Mouse (Mus musculus): ENCODE results near the gene Slc24a2. TPM values are rescaled to one million over a fixed set of nuclear protein-coding genes. Genes with fewer than 3 reads are reported as not detected.

The Slc24a2 gene
- polyA plus RNA-seq, 1 experiment from 2014 or later = not detected

GRCm38 (mm10) chr4:86942656-86943055 lies 287.6 kb downstream of the Slc24a2 start:
- TF ChIP-seq CTCF (IDR thresholded peaks at IDR 0.05; ENCODE audit: low read depth) = no peak
- Histone ChIP-seq H3K4me1 (replicated peaks; ENCODE audit: control insufficient read depth, insufficient read depth, low read length) (no peaks in the 10 kb centered on the region), H3K27ac (ENCODE audit: low read depth, low read length) (no peak overlapping the region), H3K4me3 (ENCODE audit: low read depth, low read length) (no peak overlapping the region), H3K27me3 (replicated peaks; ENCODE audit: control insufficient read depth, insufficient read depth, low read length) (no peaks in the 10 kb centered on the region), H3K9me3 (ENCODE audit: control insufficient read depth) (no peaks in the 10 kb centered on the region), H3K4me2 (replicated peaks; ENCODE audit: low read depth) (no peak overlapping the region), H3K9ac (ENCODE audit: low read depth, low read length) (no peak overlapping the region), H3K36me3 (ENCODE audit: control insufficient read depth, insufficient read depth) (no peaks in the 10 kb centered on the region)
- no peak for ATAC-seq
- WGBS = 83% methylated on average over 6 of the region's 6 CpGs

- Histone ChIP-seq H3K27me3 (replicated peaks; ENCODE audit: control insufficient read depth, insufficient read depth, low read length) (no peaks in the 10 kb centered on the region), H3K4me1 (replicated peaks; ENCODE audit: control insufficient read depth, insufficient read depth, low read length) (no peaks in the 10 kb centered on the region), H3K36me3 (ENCODE audit: control insufficient read depth, insufficient read depth) (no peaks in the 10 kb centered on the region), H3K4me2 (replicated peaks; ENCODE audit: low read depth) (no peak overlapping the region), H3K4me3 (ENCODE audit: low read depth, low read length) (no peak overlapping the region), H3K9ac (ENCODE audit: low read depth, low read length) (no peak overlapping the region), H3K9me3 (ENCODE audit: control insufficient read depth) (no peaks in the 10 kb centered on the region), H3K27ac (ENCODE audit: low read depth, low read length) (no peak overlapping the region)
- WGBS = 62% methylated on average over 3 of the region's 3 CpGs
- no peak for ATAC-seq
- no peak for TF ChIP-seq CTCF (IDR thresholded peaks at IDR 0.05; ENCODE audit: low read depth)
These were observed 293.6 kb downstream of the Slc24a2 start for GRCm38 (mm10) chr4:86936706-86937105.

GRCm38 (mm10) chr4:86936217-86936616 lies 294.1 kb downstream of the Slc24a2 start:
- H3K4me1 ChIP-seq (replicated peaks; ENCODE audit: control insufficient read depth, insufficient read depth, low read length) = no peaks in the 10 kb centered on the region
- no peak overlapping the region for H3K4me2 ChIP-seq (replicated peaks; ENCODE audit: low read depth)
- H3K27ac ChIP-seq (ENCODE audit: low read depth, low read length) = no peak overlapping the region
- TF ChIP-seq CTCF (IDR thresholded peaks at IDR 0.05; ENCODE audit: low read depth) = no peak
- H3K36me3 ChIP-seq (ENCODE audit: control insufficient read depth, insufficient read depth) = no peaks in the 10 kb centered on the region
- no peak overlapping the region for H3K4me3 ChIP-seq (ENCODE audit: low read depth, low read length)
- ATAC-seq = no peak
- no peaks in the 10 kb centered on the region for H3K9me3 ChIP-seq (ENCODE audit: control insufficient read depth)
- WGBS = 92% methylated on average over 9 of the region's 9 CpGs
- no peaks in the 10 kb centered on the region for H3K27me3 ChIP-seq (replicated peaks; ENCODE audit: control insufficient read depth, insufficient read depth, low read length)
- no peak overlapping the region for H3K9ac ChIP-seq (ENCODE audit: low read depth, low read length)
